Mouse (Mus musculus) erythroblast, embryonic 14.5 days (primary cell): Measurements from ENCODE around the gene Gm10643.

Experiments
- GATA1 ChIP-seq: IDR thresholded peaks from 2 replicates; pipeline ENCODE4 v1.6.1; 2012; ENCODE audit warnings: low read length, inconsistent platforms, mixed read lengths
- TAL1 ChIP-seq: IDR thresholded peaks from 3 replicates; pipeline ENCODE4 v1.6.1; 2012; ENCODE audit warnings: low read length, inconsistent platforms, mixed read lengths

DNA sequence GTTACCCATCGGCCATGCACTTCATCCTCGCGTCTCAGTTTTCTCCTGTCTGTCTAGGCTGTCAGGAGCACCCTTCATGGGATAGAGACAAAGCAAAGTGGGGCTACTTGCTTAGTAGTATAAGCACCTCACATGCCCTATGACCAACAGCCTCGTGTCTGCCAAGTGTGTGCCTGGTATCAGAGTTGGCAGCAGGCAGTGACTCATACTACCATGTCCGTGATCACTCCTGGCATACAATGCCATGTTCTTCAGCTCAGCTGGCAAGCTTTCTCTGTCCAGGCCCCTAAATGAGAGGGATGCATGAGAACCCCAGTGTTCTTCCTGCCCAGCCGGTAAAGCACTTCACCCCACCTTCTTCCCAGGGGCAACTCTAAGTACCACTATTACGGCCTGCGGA is 25.6 kb upstream of the Gm10643 start:
- no peak for TF ChIP-seq TAL1
- TF ChIP-seq GATA1 = no peak
